Mouse (Mus musculus) kidney, postnatal 36 days (tissue): ENCODE measurements around the gene Smug1.

Source experiments
- DNase-seq, 2 experiments: peaks; one replicate each; pipeline ENCODE4 v3.0.0; 2021 to 2022; ENCODE audit warnings: mixed read lengths in 2 of 2

The Smug1 gene

GRCm38 (mm10) chr15:103176874-103177421, 10.1 kb upstream of the Smug1 start:
- DNase-seq: peak; percentile 96 to 98

- peak; percentile 57 to 60 for DNase-seq
Measured at GRCm38 (mm10) chr15:103173251-103173650, 6.4 kb upstream of the Smug1 start.

- peak; percentile 67 to 86 for DNase-seq
Measured at GRCm38 (mm10) chr15:103172537-103172936, 5.6 kb upstream of the Smug1 start.

GRCm38 (mm10) chr15:103171276-103171675, 4.4 kb upstream of the Smug1 start:
- DNase-seq: peak; percentile 78 to 88

GRCm38 (mm10) chr15:103170316-103170679, 3.4 kb upstream of the Smug1 start:
- DNase-seq: no peak

- no peak for DNase-seq
Measured at GRCm38 (mm10) chr15:103169612-103170315, 2.9 kb upstream of the Smug1 start.

- peak in 1 of 2 experiments; percentile 49 for DNase-seq
Measured at GRCm38 (mm10) chr15:103168801-103169611, 2.1 kb upstream of the Smug1 start.

GRCm38 (mm10) chr15:103167786-103168185, 894 bp upstream of the Smug1 start:
- DNase-seq: no peak

GRCm38 (mm10) chr15:103165924-103166323, 968 bp downstream of the Smug1 start:
- DNase-seq: no peak

- DNase-seq: peak; percentile 90 to 94
Measured at GRCm38 (mm10) chr15:103165379-103165778, 1.5 kb downstream of the Smug1 start.

GRCm38 (mm10) chr15:103163182-103163919, 3.5 kb downstream of the Smug1 start:
- peak; percentile 95 for DNase-seq

GRCm38 (mm10) chr15:103157585-103157984, 9.3 kb downstream of the Smug1 start:
- no peak for DNase-seq

GRCm38 (mm10) chr15:103156890-103157289, 10.0 kb downstream of the Smug1 start:
- no peak for DNase-seq

- no peak for DNase-seq
Measured at GRCm38 (mm10) chr15:103155366-103156321, 11.2 kb downstream of the Smug1 start.

- DNase-seq: no peak
Measured at GRCm38 (mm10) chr15:103152890-103153610, 13.8 kb downstream of the Smug1 start.

GRCm38 (mm10) chr15:103152371-103152770, 14.5 kb downstream of the Smug1 start:
- peak; percentile 16 to 24 for DNase-seq

GRCm38 (mm10) chr15:103147779-103148178, 19.1 kb downstream of the Smug1 start:
- DNase-seq: peak; percentile 64 to 65

GRCm38 (mm10) chr15:103147422-103147690, 19.5 kb downstream of the Smug1 start:
- no peak for DNase-seq

GRCm38 (mm10) chr15:103146627-103147421, 20.1 kb downstream of the Smug1 start:
- DNase-seq: peak; percentile 34 to 69

- no peak for DNase-seq
Measured at GRCm38 (mm10) chr15:103145635-103146299, 21.1 kb downstream of the Smug1 start.
